Mouse (Mus musculus) limb, embryonic 10.5 days (tissue): ENCODE data around the gene Cenpb. TPM values are rescaled to one million over a fixed set of nuclear protein-coding genes. Genes with fewer than 3 reads are reported as not detected.
"Not testable (repeated sequence)": the region's sequence is repeated elsewhere in the genome, so short reads cannot be mapped to it uniquely, and the experiment has no call there.

ENCODE experiments used
- DNase-seq: peaks from one replicate; pipeline ENCODE4 v3.0.0-alpha.2; 2017; ENCODE audit warnings: low spot score
- H3K27ac ChIP-seq: fragments of 300-500 bp; sonication (generic); 2 replicates; pipeline ENCODE4 v1.5.1; 2016; ENCODE audit warnings: mild to moderate bottlenecking
- H3K27me3 ChIP-seq: fragments of 300-500 bp; sonication (generic); 2 replicates; pipeline ENCODE4 v1.6.1; 2016; ENCODE audit warnings: low read depth, mild to moderate bottlenecking; ENCODE audit not compliant: poor library complexity, severe bottlenecking
- H3K36me3 ChIP-seq: fragments of 300-500 bp; sonication (generic); 2 replicates; pipeline ENCODE4 v1.6.1; 2016; ENCODE audit warnings: mild to moderate bottlenecking, moderate library complexity
- H3K4me1 ChIP-seq: fragments of 300-500 bp; sonication (generic); 2 replicates; pipeline ENCODE4 v1.6.1; 2016
- H3K4me3 ChIP-seq: fragments of 300-500 bp; sonication (generic); 2 replicates; pipeline ENCODE4 v1.5.1; 2016; ENCODE audit warnings: mild to moderate bottlenecking, moderate library complexity
- H3K9me3 ChIP-seq: fragments of 300-500 bp; sonication (generic); replicated peaks from 2 replicates; pipeline ENCODE4 v1.6.1; 2016; ENCODE audit warnings: mild to moderate bottlenecking
- WGBS: fragments of 180-500 bp; shearing (Covaris S2); methylation state at CpG from one replicate; pipeline ENCODE4 v1.1.7; 2016; 5-methylcytosine and 5-hydroxymethylcytosine counted together
- polyA plus RNA-seq: library from polyadenylated mRNA; unstranded; fragments of >200 nt; fragmentation: Nextera tagmentation; extraction: Ambion mirVana; gene quantifications from 2 replicates; pipeline ENCODE4 v1.2.1, GENCODE M21; 2016

Gene Cenpb
- polyA plus RNA-seq: 7.7 and 8.9 TPM in 2 replicates

- peak within 1 kb of the TSS; percentile 91 for H3K27ac ChIP-seq
- peaks cover 33% of the 10 kb centered on the region for H3K36me3 ChIP-seq
- H3K4me1 ChIP-seq: peaks cover 38% of the 10 kb centered on the region
- no peaks in the 10 kb centered on the region for H3K9me3 ChIP-seq
- peak within 1 kb of the TSS; percentile 72 for H3K4me3 ChIP-seq
- H3K27me3 ChIP-seq: peaks cover 2% of the 10 kb centered on the region; the same call in 1 of the 2 replicates
- peak; percentile 90 for DNase-seq
- WGBS: 8% methylated on average over 57 of the region's 57 CpGs
Measured at GRCm38 (mm10) chr2:131179990-131180587, at the start of gene Cenpb. Cenpb (minus strand) TSS chr2:131180067.

DNA sequence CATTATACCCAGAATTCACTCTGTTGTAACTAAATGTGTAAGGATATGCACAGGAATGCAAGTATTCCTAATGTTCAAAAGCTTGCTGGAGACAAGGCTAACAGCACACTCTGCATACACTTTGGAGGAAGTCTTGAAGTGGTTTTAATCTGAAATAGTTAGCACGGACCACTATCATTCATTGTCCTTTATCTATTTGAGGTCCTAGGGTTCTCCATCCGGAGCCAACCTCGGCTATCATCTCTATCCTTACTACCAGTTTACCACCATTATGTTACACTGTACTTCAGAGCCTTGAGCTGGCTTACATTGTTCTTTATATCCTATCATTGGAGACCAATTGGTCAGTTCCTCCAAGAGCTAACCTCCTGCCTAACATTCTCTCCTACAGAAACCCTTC is 47.4 kb upstream of the Cenpb start:
- Histone ChIP-seq H3K9me3 (no peaks in the 10 kb centered on the region), H3K27ac (no peak overlapping the region), H3K4me3 (no peak overlapping the region), H3K4me1 (no peaks in the 10 kb centered on the region), H3K36me3 (no peaks in the 10 kb centered on the region), H3K27me3 (no peaks in the 10 kb centered on the region)
- no peak for DNase-seq
- WGBS: 92% methylated on average over 3 of the region's 3 CpGs

DNA sequence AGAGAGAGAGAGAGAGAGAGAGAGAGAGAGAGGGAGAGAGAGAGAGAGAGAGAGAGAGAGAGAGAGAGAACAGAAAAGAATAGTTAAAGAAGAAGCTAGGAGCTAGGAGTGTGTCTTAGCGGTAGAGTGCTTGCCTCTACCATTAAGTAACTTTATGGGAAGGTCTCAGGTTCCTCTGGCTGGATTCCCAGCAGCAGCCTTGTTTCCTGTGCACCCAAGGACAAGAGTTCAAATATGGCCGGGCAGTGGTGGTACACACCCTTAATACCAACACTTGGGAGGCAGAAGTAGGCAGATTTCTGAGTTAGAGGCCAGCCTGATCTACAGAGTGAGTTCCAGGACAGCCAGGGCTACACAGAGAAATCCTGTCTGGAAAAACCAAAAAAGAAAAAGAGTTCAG is 46.8 kb upstream of the Cenpb start:
- not testable (repeated sequence) for H3K9me3 ChIP-seq, H3K36me3 ChIP-seq, H3K27me3 ChIP-seq, H3K27ac ChIP-seq, H3K4me1 ChIP-seq, DNase-seq, H3K4me3 ChIP-seq
- 68% methylated on average over 2 of the region's 2 CpGs for WGBS

DNA sequence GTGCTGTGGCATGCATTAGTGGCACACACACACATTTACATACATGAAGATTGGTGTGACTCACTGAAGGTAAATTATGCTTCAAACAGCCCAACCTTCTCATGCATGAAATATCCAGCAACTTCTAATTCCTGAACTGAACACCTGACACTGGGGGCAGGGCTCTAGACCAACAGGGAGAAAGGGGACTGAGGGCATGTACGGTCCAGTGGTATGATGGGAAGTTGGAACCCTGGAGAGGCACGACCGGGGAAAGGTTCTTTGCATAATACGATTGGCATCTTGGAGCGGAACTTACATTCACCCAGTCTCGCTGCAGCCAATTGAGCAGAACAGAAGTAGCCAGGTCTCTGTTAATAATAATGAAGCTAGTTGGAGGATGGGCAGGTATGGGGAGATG is 45.3 kb upstream of the Cenpb start:
- WGBS: 92% methylated on average over 6 of the region's 6 CpGs
- Histone ChIP-seq H3K27me3 (no peaks in the 10 kb centered on the region), H3K4me1 (no peaks in the 10 kb centered on the region), H3K36me3 (no peaks in the 10 kb centered on the region), H3K27ac (no peak overlapping the region), H3K4me3 (no peak overlapping the region), H3K9me3 (no peaks in the 10 kb centered on the region)
- DNase-seq: no peak

DNA sequence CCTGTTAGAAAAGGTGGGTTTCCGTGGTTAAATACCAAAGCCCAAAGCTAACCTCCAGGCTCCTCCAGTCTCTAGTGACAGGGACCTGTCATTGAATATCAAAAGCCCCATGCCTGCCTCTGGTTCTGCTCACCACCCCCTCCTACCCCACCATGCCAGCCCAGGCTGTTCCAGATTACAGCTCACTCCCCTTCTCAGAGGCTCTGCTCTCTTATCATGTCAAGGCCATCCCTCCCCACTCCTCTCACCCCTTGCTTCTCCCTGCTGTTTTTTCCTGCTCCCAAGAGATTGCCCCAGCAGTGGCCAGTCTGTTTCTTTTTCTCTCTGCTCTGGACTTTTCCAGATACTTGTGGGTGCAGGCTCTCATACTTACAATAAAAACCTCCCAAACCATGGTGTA is 43.7 kb upstream of the Cenpb start:
- 62% methylated on average over 1 of the region's 1 CpGs for WGBS
- Histone ChIP-seq H3K27ac (no peak overlapping the region), H3K27me3 (no peaks in the 10 kb centered on the region), H3K4me3 (no peak overlapping the region), H3K36me3 (no peaks in the 10 kb centered on the region), H3K9me3 (no peaks in the 10 kb centered on the region), H3K4me1 (no peaks in the 10 kb centered on the region)
- no peak for DNase-seq

DNA sequence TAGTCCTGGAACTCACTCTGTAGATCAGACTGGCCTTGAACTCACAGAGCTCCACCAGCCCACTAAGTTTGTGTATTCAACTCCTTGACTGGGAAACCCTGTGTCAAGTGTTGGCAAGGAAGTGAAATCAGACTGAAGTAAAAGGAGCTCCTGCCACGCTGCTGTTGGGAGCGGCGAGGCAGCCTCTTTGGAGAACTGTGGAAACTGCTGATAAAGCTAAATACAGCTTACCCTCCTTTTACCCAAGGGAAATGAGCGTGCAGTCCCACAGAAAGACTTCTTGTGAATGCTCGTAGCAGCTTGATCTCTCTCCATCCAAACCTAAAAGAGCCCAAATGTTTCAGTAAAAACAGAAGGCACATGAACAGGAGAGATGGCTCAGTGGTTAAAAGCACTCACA is 42.7 kb upstream of the Cenpb start:
- H3K4me1 ChIP-seq: no peaks in the 10 kb centered on the region
- no peak for DNase-seq
- no peaks in the 10 kb centered on the region for H3K27me3 ChIP-seq
- no peaks in the 10 kb centered on the region for H3K9me3 ChIP-seq
- no peak overlapping the region for H3K27ac ChIP-seq
- no peak overlapping the region for H3K4me3 ChIP-seq
- H3K36me3 ChIP-seq: no peaks in the 10 kb centered on the region
- 76% methylated on average over 5 of the region's 5 CpGs for WGBS

- H3K36me3 ChIP-seq: no peaks in the 10 kb centered on the region
- H3K4me1 ChIP-seq: no peaks in the 10 kb centered on the region
- H3K27ac ChIP-seq: no peak overlapping the region
- no peaks in the 10 kb centered on the region for H3K9me3 ChIP-seq
- no peak overlapping the region for H3K4me3 ChIP-seq
- no peaks in the 10 kb centered on the region for H3K27me3 ChIP-seq
- 85% methylated on average over 3 of the region's 3 CpGs for WGBS
- DNase-seq: no peak
Measured at GRCm38 (mm10) chr2:131221853-131222515, 42.1 kb upstream of the Cenpb start.

GRCm38 (mm10) chr2:131220030-131220429 is 40.2 kb upstream of the Cenpb start:
- Histone ChIP-seq H3K27ac (no peak overlapping the region), H3K4me3 (no peak overlapping the region), H3K27me3 (no peaks in the 10 kb centered on the region), H3K4me1 (no peaks in the 10 kb centered on the region), H3K36me3 (no peaks in the 10 kb centered on the region), H3K9me3 (no peaks in the 10 kb centered on the region)
- no peak for DNase-seq
- whole genome bisulfite sequencing: 83% methylated on average over 4 of the region's 4 CpGs

DNA sequence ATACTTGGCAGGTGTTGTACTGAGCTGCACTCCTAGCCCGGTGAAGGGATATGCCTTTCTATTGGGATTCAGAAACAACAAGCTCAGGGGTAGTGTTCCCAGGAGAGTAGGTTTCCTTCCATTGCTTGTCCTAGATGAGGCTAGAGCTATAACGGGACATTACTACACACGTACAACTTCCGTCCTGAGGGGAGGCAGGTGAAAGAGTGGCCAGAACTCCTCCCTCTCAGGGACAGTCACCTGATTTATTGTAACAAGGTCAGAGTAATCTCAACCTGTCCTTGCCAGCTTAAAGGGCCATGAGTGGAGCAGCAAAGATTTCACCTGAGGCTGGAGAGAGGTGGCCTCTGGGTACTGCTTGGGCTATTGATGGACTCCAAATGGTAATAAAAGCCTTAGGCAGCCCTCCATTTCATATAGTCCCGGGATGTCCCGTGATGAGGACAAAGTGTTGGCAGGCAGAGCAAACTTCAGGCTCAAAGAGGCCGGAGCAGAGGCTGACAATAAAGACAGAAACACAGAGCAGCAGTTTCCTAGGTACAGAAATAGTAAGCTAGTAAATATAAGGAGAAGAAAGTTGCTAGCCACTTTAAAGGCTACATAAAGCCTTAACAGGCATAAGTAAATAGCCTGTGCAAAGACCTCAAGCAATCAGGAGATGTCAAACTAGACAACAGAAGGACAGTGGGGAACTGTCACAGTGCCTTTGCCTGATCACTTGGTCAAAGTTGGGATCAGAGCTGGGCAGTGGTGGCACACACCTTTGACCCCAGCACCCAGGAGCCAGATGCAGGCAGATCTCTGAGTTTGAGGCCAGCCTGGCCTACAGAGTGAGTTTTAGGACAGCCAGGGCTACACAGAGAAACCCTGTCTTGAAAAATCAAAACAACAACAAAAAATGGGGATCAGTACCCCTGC is 36.3 kb upstream of the Cenpb start:
- Histone ChIP-seq H3K27me3 (no peaks in the 10 kb centered on the region), H3K4me3 (no peak overlapping the region), H3K4me1 (peaks cover 2% of the 10 kb centered on the region), H3K9me3 (no peaks in the 10 kb centered on the region), H3K27ac (no peak overlapping the region), H3K36me3 (peaks cover 11% of the 10 kb centered on the region)
- WGBS: 88% methylated on average over 7 of the region's 7 CpGs
- DNase-seq: no peak

DNA sequence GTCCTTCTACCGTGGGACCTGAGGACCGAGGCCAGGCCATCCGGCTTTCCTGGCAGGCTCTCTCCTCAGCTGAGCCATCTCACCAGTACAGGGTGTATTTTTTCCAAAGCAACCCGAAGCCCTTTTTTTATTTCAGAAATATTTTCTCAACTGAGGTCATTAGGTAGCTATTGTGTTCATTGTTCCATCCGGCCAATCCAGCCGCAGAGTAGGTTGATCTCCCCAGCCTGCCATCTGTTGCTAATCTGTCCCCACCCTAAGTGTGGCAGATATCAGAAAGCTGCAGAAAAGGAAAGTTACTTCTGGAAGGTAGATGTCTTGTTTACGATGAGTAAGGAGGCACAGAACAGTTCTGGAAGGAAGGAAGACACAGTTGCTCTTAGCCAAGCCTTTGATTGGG is 33.9 kb upstream of the Cenpb start:
- DNase-seq: no peak
- WGBS: 91% methylated on average over 7 of the region's 7 CpGs
- H3K36me3 ChIP-seq: peaks cover 11% of the 10 kb centered on the region
- no peaks in the 10 kb centered on the region for H3K27me3 ChIP-seq
- 0 out of 2 replicates have a peak overlapping the region, but pooled peaks have one; percentile 42 for H3K27ac ChIP-seq
- no peak overlapping the region for H3K4me3 ChIP-seq
- no peaks in the 10 kb centered on the region for H3K9me3 ChIP-seq
- H3K4me1 ChIP-seq: peaks cover 19% of the 10 kb centered on the region

- WGBS: 79% methylated on average over 9 of the region's 9 CpGs
- Histone ChIP-seq H3K27me3 (no peaks in the 10 kb centered on the region), H3K27ac (no peak overlapping the region), H3K9me3 (no peaks in the 10 kb centered on the region), H3K4me1 (peaks cover 19% of the 10 kb centered on the region), H3K4me3 (peak overlapping the region; percentile 65), H3K36me3 (peaks cover 11% of the 10 kb centered on the region)
- no peak for DNase-seq
Measured at GRCm38 (mm10) chr2:131211026-131211615, 31.3 kb upstream of the Cenpb start.

- H3K9me3 ChIP-seq: no peaks in the 10 kb centered on the region
- 2% methylated on average over 50 of the region's 50 CpGs for WGBS
- H3K27ac ChIP-seq: peak overlapping the region; percentile 91
- DNase-seq: peak; percentile 97
- no peaks in the 10 kb centered on the region for H3K27me3 ChIP-seq
- peaks cover 19% of the 10 kb centered on the region for H3K4me1 ChIP-seq
- H3K4me3 ChIP-seq: peak overlapping the region; percentile 65
- peaks cover 11% of the 10 kb centered on the region for H3K36me3 ChIP-seq
Measured at GRCm38 (mm10) chr2:131209969-131210792, 30.3 kb upstream of the Cenpb start.
